Mouse (Mus musculus) T-helper 2 cell (primary cell): ENCODE measurements around the gene Cox6b1.

Source experiments
- in situ Hi-C: fragments of 300-600 bp; cut with MboI, MseI; formaldehyde crosslinking; loops from one replicate; pipeline ENCODE4 v1.15.1; 2025; ENCODE audit warnings: high pct_unique_total_duplicates

Cox6b1 gene

DNA sequence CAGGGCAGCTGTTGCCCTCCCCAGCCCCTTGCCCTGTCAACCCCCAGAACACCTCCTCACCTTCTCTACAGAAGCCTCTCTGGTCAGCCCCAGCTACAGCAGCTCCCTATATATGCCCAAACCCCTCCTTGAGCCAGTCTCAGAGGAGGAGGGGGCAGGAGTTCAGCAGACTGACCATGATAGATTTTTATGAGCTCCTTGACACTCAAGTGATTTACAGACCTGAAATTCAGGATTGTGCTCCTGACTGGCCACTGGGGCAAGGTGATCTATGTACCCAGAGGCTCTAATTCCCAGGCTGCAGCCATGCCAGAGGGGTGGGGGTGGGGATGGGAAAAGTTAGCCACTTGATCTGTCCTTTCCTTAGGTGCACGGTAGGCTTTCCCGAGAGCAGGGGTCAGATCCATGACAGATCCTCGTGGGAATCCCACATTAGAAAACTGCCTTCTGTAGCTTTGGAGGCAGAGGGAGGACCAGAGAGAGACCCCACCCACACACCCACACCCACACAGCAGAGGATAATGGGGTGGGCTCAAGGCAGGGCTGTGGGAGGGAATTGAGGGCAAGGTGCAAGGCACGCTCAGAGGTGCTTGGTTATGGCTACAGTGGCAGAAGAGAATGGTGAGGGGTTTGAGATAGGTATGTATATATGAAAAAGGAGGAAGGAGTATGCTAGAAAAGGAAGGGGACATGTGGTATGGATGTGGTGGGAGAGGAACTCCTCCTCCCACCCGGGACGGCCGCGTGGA, 13.1 kb downstream of the Cox6b1 start, which contains the start of gene Upk1a:
Gene Upk1a (minus strand): TSS at position 194 of the 749 bp plus-strand sequence.
- in situ Hi-C loops = loop anchor here (5.0 kb wide), 1 partner anchor 121 kb away; the partner anchor contains the start of gene Prodh2

DNA sequence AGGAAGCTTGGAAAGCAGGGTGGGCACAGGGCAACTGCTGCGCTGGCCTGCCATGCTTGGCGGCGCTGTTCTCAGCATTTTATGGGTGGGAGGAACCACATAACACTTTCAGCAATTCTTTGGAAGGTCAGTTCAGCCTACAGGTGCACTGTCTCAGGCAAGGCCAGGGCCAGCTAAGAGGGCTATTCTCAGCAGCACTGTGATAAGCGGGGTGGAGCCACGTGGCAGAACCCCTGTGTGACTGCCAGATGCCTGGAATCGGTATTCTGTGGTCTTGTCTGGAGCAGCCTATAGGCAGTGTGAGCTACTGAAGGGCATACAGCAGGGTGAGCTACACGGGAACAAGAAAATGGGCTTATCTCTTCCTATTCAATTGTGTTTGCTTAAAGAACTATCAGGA, 15.9 kb downstream of the Cox6b1 start:
- in situ Hi-C loops = loop anchor here (5.0 kb wide), 1 partner anchor 118 kb away; the partner anchor contains the start of gene Prodh2

DNA sequence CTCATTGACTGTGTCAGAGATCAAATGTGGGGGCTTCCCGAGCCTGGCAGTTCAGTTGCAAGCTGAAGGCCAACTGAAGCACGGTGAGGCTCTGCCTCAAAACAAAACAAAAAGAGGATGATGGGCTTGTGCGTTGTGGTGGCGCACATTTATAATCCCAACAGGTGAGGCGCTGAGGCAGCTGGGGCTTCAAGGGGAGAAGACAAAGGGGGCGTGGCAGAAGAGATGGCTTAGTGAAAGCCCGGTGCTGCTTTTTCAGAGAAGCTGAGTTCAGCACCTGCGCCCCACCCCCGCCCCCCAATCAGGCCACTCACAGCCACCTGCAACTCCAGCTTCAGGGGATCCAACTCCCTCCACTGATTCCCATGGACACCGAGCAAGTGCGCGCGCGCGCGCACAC, 17.5 kb downstream of the Cox6b1 start:
- in situ Hi-C loops = no loop called here

DNA sequence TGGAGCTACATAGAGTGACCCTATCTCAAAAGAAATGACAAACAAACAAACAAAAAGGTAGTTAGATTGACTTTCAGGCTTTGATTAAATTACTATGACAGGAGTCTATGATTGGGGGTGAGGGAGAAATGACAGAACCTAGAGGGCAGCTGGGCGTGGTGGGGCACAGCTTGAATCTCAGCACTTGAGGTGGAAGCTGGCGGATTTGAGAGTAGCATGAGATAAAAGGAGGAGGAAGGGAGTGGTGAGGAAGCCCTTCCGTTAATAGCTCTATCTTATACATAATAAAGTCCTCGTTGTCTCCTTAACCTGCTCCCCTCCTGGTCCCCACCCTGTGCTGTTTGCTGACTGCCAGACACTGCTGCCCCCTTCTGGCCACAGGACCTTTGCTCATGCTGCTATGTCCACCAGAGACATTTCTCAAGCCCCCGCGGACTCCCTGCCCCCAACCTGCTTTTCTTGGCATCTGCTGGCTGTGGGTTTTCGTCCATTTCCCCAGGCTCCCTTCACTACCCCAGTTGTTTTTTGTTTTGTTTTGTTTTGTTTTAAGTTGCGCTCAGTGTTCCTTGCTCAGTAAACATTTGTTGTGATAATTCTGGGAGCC, 18.1 kb downstream of the Cox6b1 start:
- in situ Hi-C loops = no loop called here

DNA sequence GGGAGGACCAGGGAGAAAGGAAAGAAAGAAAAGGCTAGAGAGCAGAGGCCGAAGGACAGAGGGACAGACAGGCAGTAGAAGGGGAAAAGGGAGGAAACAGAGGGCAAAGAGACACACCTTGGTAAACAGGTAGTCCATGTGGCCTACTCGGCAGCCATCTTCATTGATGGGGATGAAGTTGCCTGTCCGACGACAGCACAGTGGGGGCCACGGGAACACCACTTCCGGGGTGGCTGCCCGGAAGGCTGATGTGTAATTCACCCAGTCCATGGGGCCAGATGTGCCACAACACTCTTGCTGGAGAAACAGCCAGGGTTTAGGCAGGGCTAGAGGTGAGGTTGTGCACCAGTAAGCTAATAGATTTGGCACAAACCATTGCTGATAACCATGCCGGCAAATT, 21.0 kb downstream of the Cox6b1 start:
- in situ Hi-C loops = no loop called here

DNA sequence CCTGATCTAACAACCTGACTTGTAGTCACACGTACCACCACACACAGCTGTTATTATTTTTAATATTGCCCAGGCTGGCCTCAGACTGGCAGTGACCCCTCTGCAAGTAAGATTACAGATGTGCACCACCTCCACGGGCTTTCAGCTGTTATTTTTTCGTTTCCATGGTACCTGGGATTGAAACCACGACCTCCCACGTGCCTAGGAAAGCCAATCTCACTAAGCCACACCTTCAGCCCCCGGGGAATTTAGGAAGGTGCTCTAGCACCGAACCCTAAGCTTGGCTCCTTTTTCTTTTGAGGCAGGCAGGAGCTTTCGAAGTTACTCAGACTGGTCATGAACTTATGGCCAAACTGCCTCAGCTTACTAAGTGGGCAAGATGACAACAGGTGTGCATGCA, 21.5 kb downstream of the Cox6b1 start:
- in situ Hi-C loops = no loop called here

DNA sequence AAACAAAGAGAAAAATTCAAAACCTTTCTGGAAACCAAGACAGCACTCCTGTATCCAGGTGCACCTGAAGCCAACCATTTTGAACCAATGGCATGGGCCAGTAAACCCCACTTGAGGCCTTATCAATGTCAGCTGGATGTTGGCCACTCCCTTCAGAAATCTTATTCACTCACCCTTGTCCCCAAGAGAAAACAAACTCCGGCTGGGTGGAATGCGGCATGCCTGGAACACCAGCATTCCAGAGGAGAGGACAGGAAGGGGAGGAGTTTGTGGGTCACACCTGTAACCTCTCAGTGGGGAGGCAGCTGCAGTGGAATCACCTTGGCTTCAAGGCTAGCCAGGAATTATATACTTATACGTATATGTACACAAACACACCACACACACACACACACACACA, 23.4 kb downstream of the Cox6b1 start:
- in situ Hi-C loops = no loop called here

DNA sequence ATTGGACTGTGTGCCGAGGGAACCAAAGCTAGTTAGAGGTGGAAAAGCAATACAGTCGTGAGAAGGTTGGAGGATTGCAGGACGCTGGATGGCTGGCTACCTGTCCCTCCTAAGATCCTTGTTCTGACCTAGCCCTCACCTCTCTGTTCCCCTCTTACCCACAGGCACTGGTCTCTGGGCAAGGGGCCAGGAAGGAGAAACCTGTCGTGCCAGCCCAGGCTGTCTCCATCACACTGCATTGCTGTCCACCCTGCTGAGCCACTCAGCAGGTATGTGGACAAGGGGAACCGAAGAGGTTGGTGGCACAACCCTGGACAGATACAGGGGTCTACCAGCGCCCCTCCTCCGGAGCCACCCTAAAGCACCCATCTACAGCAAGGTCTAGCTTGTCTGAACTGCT, 25.3 kb downstream of the Cox6b1 start:
- in situ Hi-C loops = no loop called here

DNA sequence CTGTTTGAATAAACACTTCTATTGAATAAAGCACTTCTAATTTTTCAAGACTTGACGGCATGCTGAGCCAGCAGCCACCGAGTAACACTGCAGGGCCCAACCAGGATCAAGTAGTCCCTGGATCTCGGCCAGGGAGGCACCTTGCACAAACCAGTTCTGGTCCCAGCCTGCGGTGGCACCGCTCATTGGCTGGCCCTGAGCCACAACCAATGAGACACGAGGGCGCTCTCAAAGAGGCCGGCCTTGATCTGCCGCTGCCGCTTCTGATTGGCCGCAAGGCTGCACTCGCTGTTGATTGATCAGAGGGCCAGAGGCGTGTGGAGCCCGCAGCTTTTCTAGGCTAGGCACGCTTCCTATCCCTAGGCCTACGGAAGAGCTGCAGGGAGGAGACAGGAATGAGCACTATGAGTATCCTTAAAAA, 26.0 kb downstream of the Cox6b1 start:
- in situ Hi-C loops = no loop called here

DNA sequence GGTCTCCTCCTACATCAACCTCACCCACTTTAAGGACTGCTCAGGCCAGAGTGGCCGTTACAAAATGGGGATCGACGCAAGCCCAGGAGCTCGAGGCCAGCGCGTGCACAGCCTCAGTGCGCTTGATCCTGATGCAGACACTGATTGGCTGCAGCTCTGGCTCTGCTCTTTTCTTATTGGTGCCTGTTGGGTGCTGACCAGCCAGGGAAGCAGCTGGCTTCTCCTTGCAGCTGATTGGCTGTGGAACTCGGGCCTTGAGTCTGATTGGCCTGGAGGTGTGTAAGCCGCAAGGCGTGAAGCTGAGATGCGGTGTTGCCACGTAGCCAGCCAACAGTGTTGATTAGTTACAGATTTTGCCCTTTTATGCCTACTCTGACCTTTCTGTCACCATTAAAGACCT, 27.2 kb downstream of the Cox6b1 start, which contains the start of gene Zbtb32:
Gene Zbtb32 (minus strand): TSS at position 124 of the 400 bp plus-strand sequence.
- in situ Hi-C loops = no loop called here

DNA sequence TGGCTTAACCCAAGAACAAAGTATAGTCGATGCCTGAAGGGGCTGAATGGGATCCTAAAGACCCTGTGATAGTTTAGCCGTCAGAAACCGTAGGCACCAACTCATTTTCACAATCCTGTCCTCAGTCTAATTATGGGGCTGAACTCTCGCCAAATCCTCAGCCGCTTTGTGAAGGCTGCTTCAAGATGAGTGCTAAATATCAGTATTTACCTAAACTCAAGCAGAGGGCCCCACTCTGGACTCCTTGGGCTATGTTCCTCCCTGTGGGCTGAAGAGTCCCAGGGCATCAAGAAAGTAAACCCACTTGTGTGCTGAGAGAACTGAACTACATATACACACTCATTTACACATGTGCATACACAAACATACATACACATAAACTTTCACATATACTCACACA, 29.1 kb downstream of the Cox6b1 start:
- in situ Hi-C loops = no loop called here

DNA sequence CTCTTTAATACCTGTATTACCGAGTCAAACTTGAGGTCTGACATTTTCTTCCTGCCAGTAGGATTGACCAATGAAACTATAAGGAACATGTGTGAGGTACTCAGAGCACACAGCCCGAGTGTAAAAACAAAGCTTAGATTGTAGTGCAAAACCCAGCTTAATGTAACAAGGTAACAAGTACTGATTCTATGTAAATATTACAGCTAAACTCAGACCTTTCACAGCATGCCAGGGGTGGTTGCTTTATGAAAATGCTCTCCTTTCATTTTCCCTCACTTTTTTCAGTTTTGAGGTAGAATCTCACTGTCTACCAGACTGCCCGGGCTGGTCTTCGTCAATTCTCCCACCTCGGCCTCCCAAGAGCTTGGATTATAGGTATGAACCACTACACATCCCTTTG, 29.9 kb downstream of the Cox6b1 start:
- in situ Hi-C loops = no loop called here

DNA sequence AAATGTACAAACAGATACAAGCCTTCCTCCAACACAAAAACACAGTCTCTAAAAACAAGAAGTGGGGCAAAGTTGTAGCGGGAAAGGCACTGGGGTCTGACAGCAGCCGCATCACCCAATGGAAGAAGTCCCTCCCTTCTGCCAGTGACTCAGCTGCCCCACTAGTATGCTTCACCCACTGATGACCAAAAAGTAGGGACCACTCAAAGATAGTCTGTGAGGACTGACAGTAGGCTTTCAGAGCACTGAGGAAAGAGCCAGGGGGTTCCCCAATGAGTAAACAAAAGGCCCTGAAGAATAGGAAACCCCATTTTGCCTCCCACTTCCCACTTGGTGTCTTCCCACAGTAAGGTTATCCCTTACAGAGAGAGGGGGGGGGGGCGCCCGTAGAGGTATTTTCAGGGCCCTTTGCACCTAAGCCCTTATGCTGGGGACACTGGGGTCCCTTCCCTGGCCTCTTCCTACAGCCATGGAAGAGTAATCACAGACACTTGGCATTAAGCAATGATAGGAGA, 31.4 kb downstream of the Cox6b1 start:
- in situ Hi-C loops = no loop called here

DNA sequence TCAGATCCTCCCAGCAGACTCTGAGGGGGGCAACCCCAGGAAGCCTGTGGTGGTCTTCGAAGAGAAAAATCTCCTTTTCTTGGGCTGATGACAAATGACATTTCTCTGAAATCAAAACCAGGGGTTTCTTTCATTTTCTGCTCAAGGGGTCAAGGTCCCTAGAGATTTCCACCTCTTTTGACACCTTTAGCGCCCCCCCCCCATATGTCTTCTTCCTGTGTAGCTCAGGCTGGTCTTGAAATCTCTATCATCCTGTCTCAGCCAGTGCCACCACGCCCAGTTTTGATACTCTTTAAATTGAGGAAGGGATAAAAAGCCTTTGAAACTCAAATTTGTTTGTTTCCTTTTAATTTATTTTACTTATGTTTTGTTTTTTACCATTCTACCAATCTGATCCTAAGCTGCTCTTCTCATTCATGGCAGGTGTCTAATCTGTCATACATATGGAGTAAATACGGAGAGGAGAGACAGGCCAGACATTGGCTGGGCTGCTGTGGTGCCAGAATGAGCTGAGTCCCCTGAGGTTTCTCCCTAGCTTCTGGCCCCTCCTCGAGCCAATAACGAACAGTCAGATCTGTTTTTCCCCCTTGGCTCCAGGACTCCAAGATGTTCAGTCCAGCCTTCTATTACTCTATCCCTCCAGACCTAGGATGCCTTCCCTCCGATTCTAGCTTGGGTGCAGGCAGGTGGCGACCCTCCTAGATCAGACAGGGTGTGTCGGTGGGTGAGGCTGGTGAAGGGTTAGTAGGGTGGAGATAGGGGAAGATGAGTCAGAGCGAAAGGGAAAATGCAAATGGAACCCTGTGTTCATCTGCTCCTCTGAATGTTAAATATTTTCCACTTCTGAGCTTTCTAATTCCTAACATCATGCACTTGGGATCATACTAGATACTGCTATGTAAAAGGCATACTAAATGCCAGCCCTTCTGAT, 32.1 kb downstream of the Cox6b1 start:
- in situ Hi-C loops = no loop called here

DNA sequence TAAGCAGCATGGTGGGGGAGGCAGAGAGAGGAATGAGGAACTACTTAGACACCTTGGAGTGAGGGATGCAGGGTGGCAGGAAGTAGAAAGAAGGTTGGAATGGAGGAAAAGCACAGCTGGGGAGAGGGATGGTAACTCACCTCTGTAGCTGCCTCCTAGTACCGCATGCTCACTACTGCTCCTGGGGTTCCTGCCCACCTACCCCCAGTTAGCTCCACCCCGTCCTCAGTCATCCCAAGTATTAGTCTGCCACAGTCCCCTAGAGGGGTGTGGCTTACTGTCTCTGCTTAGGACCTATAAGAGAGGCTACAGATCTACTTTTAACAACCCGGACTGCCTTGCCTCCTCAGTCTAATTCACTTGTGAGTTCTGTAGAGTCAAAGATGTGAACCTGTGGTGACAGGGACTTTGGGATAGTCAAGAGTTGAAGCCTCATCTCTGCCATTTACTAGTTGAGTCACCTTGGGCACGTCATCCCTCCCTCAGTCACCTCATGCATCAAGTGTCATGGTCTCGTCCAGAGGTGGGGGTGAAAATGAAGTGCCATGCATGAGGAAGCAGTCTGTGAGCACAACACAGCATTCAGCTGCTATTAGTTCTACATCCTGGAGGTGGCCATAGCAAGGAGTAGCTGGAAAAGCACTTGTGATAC, 33.1 kb downstream of the Cox6b1 start:
- in situ Hi-C loops = no loop called here

DNA sequence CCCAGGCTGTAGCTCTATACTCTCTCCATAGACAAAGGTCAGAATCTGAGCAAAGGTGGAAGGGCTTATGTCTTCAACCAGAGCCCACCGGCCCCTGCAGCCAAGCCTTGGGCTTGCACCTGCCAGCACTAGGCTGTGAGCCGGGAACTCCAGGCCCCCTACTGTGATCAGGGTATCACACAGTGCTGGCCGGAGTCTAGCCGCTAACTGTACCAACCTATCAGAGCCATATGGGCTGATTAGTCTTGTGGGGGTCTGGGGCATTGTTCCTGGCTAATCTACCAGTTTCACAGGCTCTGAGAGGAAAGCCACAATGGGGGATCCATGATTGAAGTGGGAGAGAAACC, 34.4 kb downstream of the Cox6b1 start:
- in situ Hi-C loops = no loop called here

DNA sequence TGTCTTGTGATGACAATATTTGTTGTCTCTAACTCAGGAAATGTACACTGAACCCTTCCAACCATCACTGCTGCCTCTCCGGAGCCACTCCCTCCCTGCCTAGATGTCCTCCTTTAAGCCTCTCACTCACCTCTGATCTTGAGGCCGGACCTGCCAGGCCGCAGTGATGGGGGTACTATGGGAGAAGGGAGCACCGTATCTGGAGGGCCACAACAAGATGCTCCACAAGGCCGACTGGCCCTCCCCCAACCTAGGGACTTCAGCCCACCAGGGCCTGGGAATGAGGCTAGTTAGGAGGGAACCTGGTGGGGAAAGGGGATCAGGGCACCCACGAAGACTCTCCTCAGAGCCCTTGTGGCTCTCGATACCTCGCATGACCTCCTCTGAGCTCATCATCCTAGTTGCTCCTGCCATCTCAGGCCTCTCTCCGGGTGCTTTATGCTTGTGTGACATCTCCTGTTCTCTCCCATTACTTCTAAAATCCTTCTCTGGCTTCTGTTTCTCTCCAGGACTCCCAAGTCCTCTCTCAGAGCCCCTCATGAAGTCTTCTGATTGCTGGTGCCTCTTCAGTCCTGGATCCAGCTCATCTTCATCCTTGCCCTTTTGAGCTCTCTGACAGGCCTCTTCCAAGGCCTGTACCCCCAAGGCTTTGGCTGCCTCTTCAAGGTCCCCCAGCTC, 34.9 kb downstream of the Cox6b1 start:
- in situ Hi-C loops = no loop called here

DNA sequence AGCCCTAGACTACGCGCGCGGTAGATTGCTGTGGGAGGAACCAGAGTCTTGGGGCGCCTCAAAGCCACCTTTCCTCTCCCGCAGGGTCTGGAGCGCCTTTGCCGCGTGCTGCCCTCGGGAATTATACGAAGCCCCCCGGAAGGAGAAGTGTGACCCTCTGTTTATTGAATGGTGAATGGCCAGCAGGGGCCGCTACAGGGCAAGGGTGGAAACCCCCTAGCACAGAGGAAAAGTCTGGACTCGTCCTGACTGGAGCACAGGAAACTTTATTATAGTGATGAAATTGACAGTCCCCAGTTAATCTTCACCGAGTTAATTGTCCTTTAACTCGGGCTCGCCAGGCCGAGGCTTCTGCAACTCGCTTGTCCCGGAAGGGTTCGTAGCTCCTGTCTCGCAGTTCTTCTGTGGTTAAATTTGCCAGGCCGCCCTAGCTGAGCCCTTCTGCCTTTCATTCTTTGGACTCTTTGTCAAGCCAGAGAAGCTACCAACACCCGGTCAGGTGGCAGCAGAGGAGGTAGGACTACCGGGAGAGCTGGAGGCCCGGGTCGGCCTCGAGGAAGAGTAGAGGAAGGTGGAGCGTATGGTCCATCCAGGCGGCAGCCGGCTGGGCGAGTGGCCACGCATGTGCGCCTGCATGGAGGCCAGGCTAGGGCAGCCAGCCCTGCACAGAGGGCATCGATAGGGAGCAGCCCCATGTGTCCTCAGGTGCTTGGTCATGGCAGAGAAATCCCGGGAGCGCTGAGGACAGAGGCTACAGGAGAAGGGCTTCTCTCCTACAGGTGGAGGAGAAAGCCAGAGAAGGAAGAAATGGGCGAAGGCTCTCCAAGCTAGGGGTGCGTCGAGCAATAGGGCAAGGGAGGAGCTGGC, 36.3 kb downstream of the Cox6b1 start:
- in situ Hi-C loops = no loop called here

DNA sequence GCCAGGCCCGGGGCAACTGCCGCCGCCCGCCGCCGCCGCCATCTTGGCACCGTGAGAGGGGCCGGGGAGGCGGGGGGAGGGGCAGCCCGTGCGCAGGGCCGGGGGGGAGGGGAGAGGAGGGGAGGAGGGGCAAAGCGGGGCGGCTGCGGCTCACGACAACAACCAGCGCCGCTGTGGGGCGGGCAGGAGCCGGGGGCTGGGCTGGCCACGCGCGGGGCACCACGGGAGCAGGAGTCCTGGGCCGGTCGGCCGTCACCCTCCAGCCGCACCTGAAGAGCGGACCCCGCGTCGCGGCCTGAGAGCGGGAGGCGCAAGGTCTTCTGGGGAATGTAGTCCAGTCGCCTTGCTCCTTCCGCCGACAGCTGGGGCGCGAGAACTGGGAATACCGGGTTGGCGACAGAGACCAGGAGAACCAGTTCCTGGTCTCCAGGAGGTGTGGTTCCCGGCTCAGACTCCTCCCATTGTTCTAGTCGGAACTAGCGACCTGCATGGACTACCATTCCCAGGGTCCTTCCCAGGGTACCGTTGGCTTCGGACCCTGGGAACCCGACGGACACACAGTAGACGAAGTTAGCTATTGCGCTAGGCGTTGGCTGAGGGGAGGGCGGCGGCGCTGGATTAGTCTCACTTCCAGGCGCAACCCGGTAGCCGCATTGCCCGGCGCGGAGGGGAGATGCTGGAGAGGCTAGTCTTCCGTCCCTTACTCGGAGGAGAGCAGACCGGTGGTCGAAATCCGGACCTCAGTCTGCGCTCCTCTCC, 37.1 kb downstream of the Cox6b1 start, which contains the start of gene Kmt2b:
Gene Kmt2b (minus strand): TSS at position 51 of the 759 bp plus-strand sequence.
- in situ Hi-C loops = no loop called here
